Mouse (Mus musculus) forebrain, embryonic 15.5 days (tissue): ENCODE measurements around the gene Ddr1. TPM values are rescaled to one million over a fixed set of nuclear protein-coding genes. Genes with fewer than 3 reads are reported as not detected.

ENCODE experiments used
- ATAC-seq: fragments of 200-750 bp; cut with Nextera tagmentation; replicated peaks from 2 replicates; pipeline ENCODE4 v1.8.0; 2017; ENCODE audit warnings: mild to moderate bottlenecking, moderate TSS enrichment, moderate library complexity
- H3K27ac ChIP-seq: fragments of 300-500 bp; sonication (generic); replicated peaks from 2 replicates; pipeline ENCODE4 v1.5.1; 2015; ENCODE audit warnings: mild to moderate bottlenecking, inconsistent platforms
- H3K27me3 ChIP-seq: fragments of 300-500 bp; sonication (generic); 2 replicates; pipeline ENCODE4 v1.6.1; 2015; ENCODE audit warnings: inconsistent platforms
- H3K36me3 ChIP-seq: fragments of 300-500 bp; sonication (generic); 2 replicates; pipeline ENCODE4 v1.6.1; 2015; ENCODE audit warnings: mild to moderate bottlenecking, inconsistent platforms
- H3K4me1 ChIP-seq: fragments of 300-500 bp; sonication (generic); 2 replicates; pipeline ENCODE4 v1.6.1; 2015; ENCODE audit warnings: inconsistent platforms
- H3K4me2 ChIP-seq: fragments of 300-500 bp; sonication (generic); replicated peaks from 2 replicates; pipeline ENCODE4 v1.6.1; 2015; ENCODE audit warnings: mild to moderate bottlenecking, inconsistent platforms
- H3K4me3 ChIP-seq: fragments of 300-500 bp; sonication (generic); 2 replicates; pipeline ENCODE4 v1.5.1; 2015; ENCODE audit warnings: mild to moderate bottlenecking, inconsistent platforms
- H3K9ac ChIP-seq: fragments of 300-500 bp; sonication (generic); replicated peaks from 2 replicates; pipeline ENCODE4 v1.6.1; 2015; ENCODE audit warnings: mild to moderate bottlenecking, inconsistent platforms
- H3K9me3 ChIP-seq: fragments of 300-500 bp; sonication (generic); 2 replicates; pipeline ENCODE4 v1.6.1; 2016; ENCODE audit warnings: inconsistent platforms
- WGBS: fragments of 180-500 bp; shearing (Covaris S2); methylation state at CpG from one replicate; pipeline ENCODE4 v1.1.7; 2015; ENCODE audit warnings: mixed read lengths; 5-methylcytosine and 5-hydroxymethylcytosine counted together
- polyA plus RNA-seq: library from polyadenylated mRNA; unstranded; fragments of >200 nt; fragmentation: Nextera tagmentation; extraction: Ambion mirVana; gene quantifications from 2 replicates; pipeline ENCODE4 v1.2.1, GENCODE M21; 2015

Gene Ddr1
- polyA plus RNA-seq, 1 experiment from 2014 or later: 127 TPM

DNA sequence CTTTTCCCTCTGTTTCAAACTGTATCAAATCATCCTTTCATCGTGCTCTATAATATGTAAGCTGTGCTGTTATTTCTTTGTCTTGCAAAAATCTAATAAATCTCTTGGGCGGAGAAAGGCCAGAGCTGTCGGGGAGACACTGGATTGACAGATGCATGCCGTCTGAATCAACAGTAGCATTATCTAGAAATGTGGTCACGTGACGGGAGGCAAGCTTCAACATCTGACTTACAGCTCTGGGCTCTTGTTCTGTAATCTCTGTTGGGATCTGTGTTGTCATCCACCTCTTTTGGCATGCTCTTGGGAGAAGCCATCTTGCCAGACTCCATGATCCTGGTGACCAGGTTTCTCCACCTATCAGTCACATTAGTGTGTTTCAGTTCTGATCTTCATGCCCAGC, 12.7 kb upstream of the Ddr1 start:
- H3K27ac ChIP-seq: no peak overlapping the region
- no peaks in the 10 kb centered on the region for H3K27me3 ChIP-seq
- no peak overlapping the region for H3K4me3 ChIP-seq
- no peaks in the 10 kb centered on the region for H3K9me3 ChIP-seq
- H3K9ac ChIP-seq: no peak overlapping the region
- H3K4me1 ChIP-seq: peaks cover 13% of the 10 kb centered on the region
- ATAC-seq: no peak
- H3K4me2 ChIP-seq: no peak overlapping the region
- WGBS: 91% methylated on average over 6 of the region's 6 CpGs
- H3K36me3 ChIP-seq: no peaks in the 10 kb centered on the region

DNA sequence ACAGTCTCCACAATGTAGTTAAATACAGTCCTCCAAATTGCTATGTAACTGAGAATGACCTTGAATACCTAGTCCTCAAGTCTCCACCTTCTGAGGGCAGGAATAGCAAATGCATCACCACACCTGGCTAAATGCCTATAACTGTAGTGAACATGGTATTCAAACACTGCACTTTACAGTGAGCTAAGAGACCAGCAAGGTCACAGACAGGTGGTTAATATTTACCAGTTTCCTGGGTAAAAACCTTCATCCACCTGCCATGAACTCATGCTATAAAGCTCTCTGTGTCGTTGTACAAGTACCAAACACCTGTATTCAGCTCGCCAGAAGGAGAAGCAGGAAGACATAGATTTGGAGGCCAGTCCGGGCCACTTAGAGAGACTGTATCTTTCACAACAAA, 11.7 kb upstream of the Ddr1 start:
- Histone ChIP-seq H3K4me1 (peaks cover 15% of the 10 kb centered on the region), H3K9ac (no peak overlapping the region), H3K36me3 (no peaks in the 10 kb centered on the region), H3K4me2 (no peak overlapping the region), H3K4me3 (no peak overlapping the region), H3K9me3 (no peaks in the 10 kb centered on the region), H3K27ac (no peak overlapping the region), H3K27me3 (no peaks in the 10 kb centered on the region)
- WGBS: 92% methylated on average over 3 of the region's 3 CpGs
- ATAC-seq: no peak

- peak; percentile 86 for ATAC-seq
- Histone ChIP-seq H3K4me1 (peaks cover 18% of the 10 kb centered on the region), H3K27ac (peak overlapping the region; percentile 74), H3K36me3 (no peaks in the 10 kb centered on the region), H3K4me3 (no peak overlapping the region), H3K4me2 (0 out of 2 replicates have a peak overlapping the region, but pooled peaks have one; percentile 3), H3K9ac (no peak overlapping the region), H3K27me3 (no peaks in the 10 kb centered on the region), H3K9me3 (no peaks in the 10 kb centered on the region)
- 11% methylated on average over 8 of the region's 8 CpGs for WGBS
Observed at GRCm38 (mm10) chr17:35710705-35711347, 6.4 kb upstream of the Ddr1 start.

DNA sequence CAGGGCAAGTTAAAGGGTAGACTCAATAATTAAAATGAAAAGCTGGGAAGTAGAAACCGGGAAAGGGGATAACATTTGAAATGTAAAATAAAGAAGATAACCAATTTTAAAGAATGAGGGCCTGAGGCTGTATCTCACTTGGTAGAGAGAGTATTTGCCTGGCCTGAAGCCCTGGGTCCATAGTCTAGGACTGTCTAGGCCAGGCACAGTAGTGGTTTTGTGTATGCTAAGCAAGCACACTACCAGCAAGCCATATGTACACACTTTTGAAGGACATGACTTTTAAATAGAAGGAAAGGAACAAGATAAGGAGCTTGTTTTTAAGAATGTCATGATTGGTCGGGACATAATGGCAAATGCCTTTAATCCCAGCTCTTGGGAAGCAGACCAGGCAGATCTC, 4.2 kb upstream of the Ddr1 start:
- no peak for ATAC-seq

GRCm38 (mm10) chr17:35707929-35708328, 3.5 kb upstream of the Ddr1 start:
- Histone ChIP-seq H3K36me3 (no peaks in the 10 kb centered on the region), H3K9me3 (no peaks in the 10 kb centered on the region), H3K4me2 (no peak overlapping the region), H3K4me3 (no peak overlapping the region), H3K4me1 (peaks cover 40% of the 10 kb centered on the region), H3K27me3 (no peaks in the 10 kb centered on the region), H3K27ac (no peak overlapping the region), H3K9ac (no peak overlapping the region)
- WGBS: 56% methylated on average over 7 of the region's 7 CpGs
- no peak for ATAC-seq

More for the DNA sequence above, 4.2 kb upstream of the Ddr1 start:
- Histone ChIP-seq H3K9ac (no peak overlapping the region), H3K4me2 (no peak overlapping the region), H3K4me3 (no peak overlapping the region), H3K36me3 (no peaks in the 10 kb centered on the region), H3K9me3 (no peaks in the 10 kb centered on the region), H3K4me1 (peaks cover 39% of the 10 kb centered on the region), H3K27ac (no peak overlapping the region), H3K27me3 (no peaks in the 10 kb centered on the region)
- WGBS: 77% methylated on average over 2 of the region's 2 CpGs

GRCm38 (mm10) chr17:35705836-35706235, 1.4 kb upstream of the Ddr1 start:
- Histone ChIP-seq H3K9ac (no peak overlapping the region), H3K4me3 (no peak overlapping the region), H3K27me3 (no peaks in the 10 kb centered on the region), H3K4me2 (no peak overlapping the region), H3K9me3 (no peaks in the 10 kb centered on the region), H3K36me3 (no peaks in the 10 kb centered on the region), H3K4me1 (peaks cover 52% of the 10 kb centered on the region), H3K27ac (0 out of 2 replicates have a peak overlapping the region, but pooled peaks have one; percentile 4)
- WGBS: 20% methylated on average over 4 of the region's 4 CpGs
- no peak for ATAC-seq

GRCm38 (mm10) chr17:35703751-35704271, 610 bp downstream of the Ddr1 start:
- peak overlapping the region; percentile 59 for H3K9ac ChIP-seq
- under 1% methylated on average over 14 of the region's 14 CpGs for WGBS
- no peaks in the 10 kb centered on the region for H3K9me3 ChIP-seq
- no peaks in the 10 kb centered on the region for H3K27me3 ChIP-seq
- H3K27ac ChIP-seq: peak overlapping the region; percentile 99
- H3K4me2 ChIP-seq: peak overlapping the region; percentile 89
- H3K4me3 ChIP-seq: peak overlapping the region; percentile 47
- peaks cover 56% of the 10 kb centered on the region for H3K4me1 ChIP-seq
- ATAC-seq: peak; percentile 42
- no peaks in the 10 kb centered on the region for H3K36me3 ChIP-seq

DNA sequence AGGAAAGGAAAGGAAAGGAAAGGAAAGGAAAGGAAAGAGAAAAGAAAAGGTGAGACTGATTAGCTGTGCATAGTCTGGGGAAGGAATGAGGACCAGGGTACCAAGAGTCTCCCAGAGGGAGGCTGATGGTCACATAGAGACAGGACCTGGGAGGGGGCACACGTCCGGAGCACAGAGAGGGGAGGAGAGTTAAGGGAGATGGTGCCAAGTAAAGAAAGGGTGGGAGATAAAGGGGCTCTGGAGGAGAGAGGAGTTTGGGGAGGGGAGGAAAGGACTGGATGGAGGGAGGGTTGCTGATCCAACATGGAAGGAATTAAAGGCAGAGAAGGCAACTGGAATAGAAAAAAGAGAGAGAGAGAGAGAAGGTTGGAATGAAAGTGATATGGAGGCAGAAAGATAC, 1.4 kb downstream of the Ddr1 start:
- peak overlapping the region; percentile 99 for H3K27ac ChIP-seq
- peaks cover 63% of the 10 kb centered on the region for H3K4me1 ChIP-seq
- peak overlapping the region; percentile 84 for H3K9ac ChIP-seq
- H3K36me3 ChIP-seq: no peaks in the 10 kb centered on the region
- no peak for ATAC-seq
- peak overlapping the region; percentile 67 for H3K4me3 ChIP-seq
- peak overlapping the region; percentile 89 for H3K4me2 ChIP-seq
- no peaks in the 10 kb centered on the region for H3K27me3 ChIP-seq
- WGBS: 4% methylated on average over 2 of the region's 2 CpGs
- H3K9me3 ChIP-seq: no peaks in the 10 kb centered on the region

DNA sequence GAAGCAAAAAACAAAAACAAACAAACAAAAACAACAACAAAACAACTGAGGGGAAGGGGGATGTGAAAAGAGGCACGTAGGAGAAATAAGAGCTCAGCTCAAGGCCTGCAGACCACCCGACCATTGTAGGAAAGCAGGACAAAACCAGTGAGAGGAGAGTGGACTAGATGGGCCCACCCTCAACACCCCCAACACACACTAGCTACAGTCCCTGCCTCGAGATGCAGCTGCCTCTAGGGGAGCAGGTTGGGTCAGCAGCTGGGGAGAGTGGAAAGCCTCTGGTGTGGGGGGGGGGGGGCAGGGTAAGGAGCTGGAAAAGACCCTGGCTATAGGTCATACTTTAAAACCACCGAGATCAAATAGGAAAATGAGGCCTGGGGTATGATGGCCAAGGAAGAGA, 1.8 kb downstream of the Ddr1 start:
- peak overlapping the region; percentile 84 for H3K9ac ChIP-seq
- peak overlapping the region; percentile 99 for H3K27ac ChIP-seq
- no peak for ATAC-seq
- 2% methylated on average over 4 of the region's 4 CpGs for WGBS
- peak overlapping the region; percentile 67 for H3K4me3 ChIP-seq
- H3K27me3 ChIP-seq: no peaks in the 10 kb centered on the region
- H3K4me1 ChIP-seq: peaks cover 68% of the 10 kb centered on the region
- H3K4me2 ChIP-seq: peak overlapping the region; percentile 89
- H3K36me3 ChIP-seq: no peaks in the 10 kb centered on the region
- H3K9me3 ChIP-seq: no peaks in the 10 kb centered on the region

DNA sequence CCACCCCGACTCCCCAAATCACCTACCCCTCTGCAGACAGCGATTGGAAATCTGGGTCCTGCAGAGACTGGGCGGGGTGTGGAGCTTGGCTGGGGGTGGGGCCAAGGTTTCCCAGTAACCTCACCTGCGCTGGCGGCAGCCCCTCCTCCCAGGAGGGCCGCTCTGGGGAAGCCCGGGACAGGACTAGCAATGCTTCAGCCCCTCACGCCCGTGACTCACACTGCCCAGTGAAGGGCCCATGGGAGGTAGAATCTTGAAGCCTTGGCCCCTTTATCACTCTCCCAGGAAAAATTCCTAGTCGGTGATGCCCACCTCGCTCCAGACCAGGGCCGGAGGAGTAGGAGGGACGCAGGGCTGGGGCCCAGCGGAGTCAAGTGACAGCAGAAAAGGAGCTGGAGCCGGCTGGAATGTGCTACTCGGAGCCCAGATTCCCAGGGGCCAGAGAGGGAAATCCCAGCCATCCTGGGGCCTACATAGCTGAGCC, 2.4 kb downstream of the Ddr1 start:
- ATAC-seq: no peak

DNA sequence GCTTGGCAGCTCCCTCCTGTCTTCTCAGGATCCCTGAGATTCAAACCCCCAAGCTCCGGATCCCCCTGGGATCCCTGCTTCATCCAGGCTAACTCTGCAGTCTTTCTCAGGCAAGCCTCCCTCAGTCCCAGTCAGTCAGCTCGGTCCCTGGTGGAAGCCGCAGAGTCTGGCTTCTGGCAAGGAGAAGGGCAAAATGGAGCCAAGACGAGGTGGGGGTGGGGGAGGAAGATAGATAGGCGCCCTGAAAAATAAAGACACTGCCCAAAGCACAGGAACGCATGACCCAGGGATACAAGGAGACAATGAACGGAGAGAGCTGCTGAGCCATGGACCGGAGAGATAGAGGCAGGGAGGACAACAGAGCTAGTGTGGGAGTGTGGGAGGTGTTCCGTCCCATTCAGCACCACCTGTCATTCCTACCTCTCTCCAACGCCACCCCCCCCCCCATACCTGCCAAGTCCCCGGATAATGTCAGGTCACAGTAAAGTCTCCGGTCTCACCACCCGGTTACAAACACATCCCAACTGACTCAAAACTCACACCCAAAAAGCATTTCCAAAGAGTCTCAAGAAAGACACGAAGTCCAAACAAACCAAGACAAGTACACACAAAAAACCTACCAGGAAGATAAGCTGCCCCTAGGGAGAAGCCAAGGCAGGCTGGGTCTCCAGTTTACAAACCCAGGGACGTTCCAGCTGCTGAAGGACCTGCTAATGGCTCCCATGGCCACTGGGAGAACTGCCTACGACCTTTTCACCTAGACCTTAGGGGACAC, 3.0 kb downstream of the Ddr1 start:
- H3K9ac ChIP-seq: peak overlapping the region; percentile 84
- peaks cover 80% of the 10 kb centered on the region for H3K4me1 ChIP-seq
- under 1% methylated on average over 16 of the region's 16 CpGs for WGBS
- H3K4me3 ChIP-seq: peak overlapping the region; percentile 67
- no peaks in the 10 kb centered on the region for H3K36me3 ChIP-seq
- peak overlapping the region; percentile 89 for H3K4me2 ChIP-seq
- no peaks in the 10 kb centered on the region for H3K9me3 ChIP-seq
- ATAC-seq: no peak
- H3K27me3 ChIP-seq: no peaks in the 10 kb centered on the region
- peak overlapping the region; percentile 99 for H3K27ac ChIP-seq

More for the DNA sequence above, 2.4 kb downstream of the Ddr1 start:
- 1% methylated on average over 16 of the region's 16 CpGs for WGBS
- Histone ChIP-seq H3K9me3 (no peaks in the 10 kb centered on the region), H3K27ac (peak overlapping the region; percentile 99), H3K27me3 (no peaks in the 10 kb centered on the region), H3K4me2 (peak overlapping the region; percentile 89), H3K36me3 (no peaks in the 10 kb centered on the region), H3K4me3 (peak overlapping the region; percentile 67), H3K4me1 (peaks cover 74% of the 10 kb centered on the region), H3K9ac (peak overlapping the region; percentile 84)

- 1% methylated on average over 33 of the region's 66 CpGs for WGBS
Observed at GRCm38 (mm10) chr17:35700371-35700961, 4.0 kb downstream of the Ddr1 start.

More at GRCm38 (mm10) chr17:35700371-35700961, 4.0 kb downstream of the Ddr1 start:
- Histone ChIP-seq H3K27ac (peak overlapping the region; percentile 99), H3K9ac (peak overlapping the region; percentile 84), H3K4me3 (peak overlapping the region; percentile 67), H3K4me2 (peak overlapping the region; percentile 89), H3K36me3 (no peaks in the 10 kb centered on the region), H3K9me3 (no peaks in the 10 kb centered on the region), H3K4me1 (peaks cover 79% of the 10 kb centered on the region), H3K27me3 (no peaks in the 10 kb centered on the region)
- peak; percentile 53 for ATAC-seq
